Mouse (Mus musculus) heart, embryonic 14.5 days (tissue): ENCODE measurements around the gene Card10. TPM values are rescaled to one million over a fixed set of nuclear protein-coding genes. Genes with fewer than 3 reads are reported as not detected.
A peak's percentile ranks its signal among the peaks of the same experiment; 100 is the strongest.

Source experiments
- ATAC-seq: fragments of 200-750 bp; cut with Nextera tagmentation; 2 replicates; pipeline ENCODE4 v1.8.0; 2017; ENCODE audit warnings: low read depth, moderate TSS enrichment; ENCODE audit not compliant: insufficient number of reproducible peaks, insufficient read depth, low FRiP score
- H3K27ac ChIP-seq, 2 experiments: fragments of 200-500 bp in 1 of 2; fragments of 300-500 bp in 1 of 2; sonication (generic) in 1 of 2; replicated peaks in 1 of 2; 2 replicates each; pipeline ENCODE4 v1.5.1; 2012 to 2014; ENCODE audit warnings: low read depth in 2 of 2, low read length in 2 of 2, control low read depth in 1 of 2, mild to moderate bottlenecking in 1 of 2, mixed read lengths in 1 of 2; ENCODE audit not compliant: control insufficient read depth in 1 of 2, insufficient read depth in 1 of 2
- H3K27me3 ChIP-seq: fragments of 300-500 bp; sonication (generic); 2 replicates; pipeline ENCODE4 v1.6.1; 2014; ENCODE audit warnings: mild to moderate bottlenecking, low read length, control low read depth; ENCODE audit not compliant: control insufficient read depth, insufficient read depth
- H3K36me3 ChIP-seq: fragments of 300-500 bp; sonication (generic); 2 replicates; pipeline ENCODE4 v1.6.1; 2014; ENCODE audit warnings: mild to moderate bottlenecking, control low read depth, low read length, mixed read lengths; ENCODE audit not compliant: control insufficient read depth, insufficient read depth
- H3K4me1 ChIP-seq, 2 experiments: fragments of 200-500 bp in 1 of 2; fragments of 300-500 bp in 1 of 2; sonication (generic) in 1 of 2; 2 replicates each; pipeline ENCODE4 v1.6.1; 2012 to 2014; ENCODE audit warnings: low read length in 2 of 2, control low read depth in 1 of 2, mixed read lengths in 1 of 2; ENCODE audit not compliant: control insufficient read depth in 2 of 2, insufficient read depth in 2 of 2
- H3K4me2 ChIP-seq: fragments of 300-500 bp; sonication (generic); 2 replicates; pipeline ENCODE4 v1.6.1; 2014; ENCODE audit warnings: mild to moderate bottlenecking, low read length
- H3K4me3 ChIP-seq, 2 experiments: fragments of 200-500 bp in 1 of 2; fragments of 300-500 bp in 1 of 2; sonication (generic) in 1 of 2; 2 replicates each; pipeline ENCODE4 v1.5.1; 2012 to 2014; ENCODE audit warnings: low read length in 2 of 2, mild to moderate bottlenecking in 2 of 2, control low read depth in 1 of 2, low read depth in 1 of 2, moderate library complexity in 1 of 2; ENCODE audit not compliant: control insufficient read depth in 1 of 2, insufficient read depth in 1 of 2
- H3K9ac ChIP-seq: fragments of 300-500 bp; sonication (generic); 2 replicates; pipeline ENCODE4 v1.6.1; 2014; ENCODE audit warnings: mild to moderate bottlenecking, low read length
- H3K9me3 ChIP-seq: fragments of 300-500 bp; sonication (generic); 2 replicates; pipeline ENCODE4 v1.6.1; 2016; ENCODE audit warnings: low read length, control low read depth; ENCODE audit not compliant: control insufficient read depth
- WGBS: fragments of 180-500 bp; shearing (Covaris S2); extraction: QIAGEN DNeasy Blood & Tissue Kit; methylation state at CpG from one replicate; pipeline ENCODE4 v1.1.7; 2014; 5-methylcytosine and 5-hydroxymethylcytosine counted together
- polyA plus RNA-seq: library from polyadenylated mRNA; unstranded; fragments of >200 nt; fragmentation: Nextera tagmentation; extraction: Ambion mirVana; gene quantifications from 2 replicates; pipeline ENCODE4 v1.2.1, GENCODE M21; 2014

The Card10 gene
- polyA plus RNA-seq, 1 experiment from 2014 or later: 7.1 TPM

DNA sequence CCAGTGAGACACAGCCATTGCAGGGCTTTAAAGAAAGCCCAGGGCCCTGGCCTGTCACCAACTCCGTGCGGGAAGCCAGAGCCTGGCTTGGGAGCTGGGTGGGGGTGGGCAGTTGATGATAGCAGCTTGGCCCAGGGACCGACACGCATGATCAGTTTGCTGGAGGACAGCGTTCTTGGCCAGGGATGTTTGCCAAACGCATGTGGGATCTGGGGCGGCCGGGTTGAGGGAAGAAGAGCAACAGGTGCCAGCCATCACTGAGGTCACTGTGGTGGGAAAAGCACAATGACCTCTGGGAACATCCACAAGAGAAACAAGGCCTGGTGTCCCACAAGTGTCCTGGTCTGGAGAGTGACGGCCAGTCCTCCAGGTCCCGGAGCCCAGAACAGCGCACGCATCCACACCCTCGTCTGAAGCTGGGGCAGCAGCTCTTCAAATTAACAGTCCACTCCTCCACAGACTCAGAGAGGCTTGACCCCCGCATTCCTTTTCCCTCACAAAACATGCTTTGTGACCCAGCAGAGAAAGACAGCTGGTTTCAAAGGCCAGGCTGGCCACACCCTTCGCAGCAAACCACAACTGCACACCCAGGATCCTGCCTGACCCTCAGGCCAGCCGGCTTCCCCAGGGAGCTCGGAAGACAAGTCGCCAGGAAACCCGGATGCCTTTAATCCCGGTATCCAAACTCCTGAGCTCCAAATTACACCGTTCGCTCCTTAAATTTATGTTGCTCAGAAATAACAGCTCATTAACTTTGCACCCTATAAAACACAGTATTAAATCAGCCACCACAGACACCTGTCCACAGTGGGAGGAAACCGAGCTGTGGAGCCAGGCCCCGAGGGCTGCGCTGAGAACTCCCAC is 6.4 kb downstream of the Card10 start:
- Histone ChIP-seq H3K4me3 (no peak overlapping the region), H3K36me3 (peaks cover 26% of the 10 kb centered on the region), H3K27me3 (peaks cover 11% of the 10 kb centered on the region; the same call in 1 of the 2 replicates), H3K4me2 (no peak overlapping the region), H3K9me3 (no peaks in the 10 kb centered on the region), H3K27ac (0 out of 4 replicates have a peak overlapping the region, but pooled peaks of 1 of the 2 experiments have one; percentile 14), H3K9ac (no peak overlapping the region; the same call in 1 of the 2 replicates), H3K4me1 (peaks cover 14 to 20% of the 10 kb centered on the region in 2 experiments)
- peak; percentile 38; the same call in 1 of the 2 replicates for ATAC-seq
- WGBS: 51% methylated on average over 25 of the region's 25 CpGs

DNA sequence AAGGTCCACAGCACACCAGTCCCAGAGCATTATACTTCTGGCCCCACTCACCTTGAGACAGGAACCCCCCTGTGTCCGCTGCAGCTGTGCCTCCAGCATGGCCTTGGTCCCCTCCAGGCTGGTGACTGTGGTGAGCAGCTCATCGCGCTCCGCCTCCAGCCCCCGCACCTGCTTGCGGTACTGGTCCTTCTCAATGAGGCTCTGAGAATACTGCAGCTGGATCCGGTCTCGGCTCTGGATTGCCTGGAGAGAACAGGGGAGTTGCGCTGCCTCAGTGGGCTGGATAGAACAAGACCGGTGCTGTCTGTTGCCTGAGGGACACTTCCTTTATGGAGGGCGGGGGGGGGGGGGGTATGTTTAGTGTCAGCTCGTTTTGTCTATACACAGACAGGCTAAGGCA is 11.9 kb downstream of the Card10 start:
- Histone ChIP-seq H3K4me3 (no peak overlapping the region), H3K9ac (0 out of 2 replicates have a peak overlapping the region, but pooled peaks have one; percentile 44), H3K27ac (peak overlapping the region; percentile 58 to 63), H3K9me3 (no peaks in the 10 kb centered on the region), H3K36me3 (peaks cover 27% of the 10 kb centered on the region), H3K4me2 (no peak overlapping the region), H3K27me3 (no peaks in the 10 kb centered on the region), H3K4me1 (peaks cover 24 to 32% of the 10 kb centered on the region in 2 experiments)
- ATAC-seq: no peak
- WGBS: 83% methylated on average over 11 of the region's 12 CpGs

DNA sequence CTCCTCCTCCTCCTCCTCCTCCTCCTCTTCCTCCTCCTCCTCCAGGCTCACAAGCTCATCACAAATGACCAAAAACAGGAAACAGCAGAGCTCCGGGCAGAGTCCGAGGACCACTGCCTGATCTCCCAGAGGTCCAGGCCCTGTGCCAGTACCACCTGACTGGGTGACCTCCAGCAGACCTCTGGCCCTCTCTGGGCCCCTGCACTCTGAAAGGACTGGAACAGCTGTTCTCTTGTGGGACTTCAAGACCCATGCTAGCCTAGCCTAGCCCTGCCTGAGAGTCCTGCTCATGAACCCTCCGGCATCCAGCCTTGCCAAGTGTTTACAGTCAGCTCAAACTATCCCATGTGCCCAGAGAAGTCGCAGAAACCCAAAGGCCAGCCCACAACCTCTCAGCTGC is 12.4 kb downstream of the Card10 start:
- Histone ChIP-seq H3K9ac (peak overlapping the region; percentile 44; the same call in 1 of the 2 replicates), H3K4me1 (peaks cover 26 to 30% of the 10 kb centered on the region in 2 experiments), H3K27ac (peak overlapping the region; percentile 58 to 63), H3K4me2 (no peak overlapping the region), H3K9me3 (no peaks in the 10 kb centered on the region), H3K27me3 (no peaks in the 10 kb centered on the region), H3K4me3 (no peak overlapping the region), H3K36me3 (peaks cover 27% of the 10 kb centered on the region)
- ATAC-seq: peak; percentile 41; the same call in 1 of the 2 replicates
- WGBS: 30% methylated on average over 4 of the region's 4 CpGs

DNA sequence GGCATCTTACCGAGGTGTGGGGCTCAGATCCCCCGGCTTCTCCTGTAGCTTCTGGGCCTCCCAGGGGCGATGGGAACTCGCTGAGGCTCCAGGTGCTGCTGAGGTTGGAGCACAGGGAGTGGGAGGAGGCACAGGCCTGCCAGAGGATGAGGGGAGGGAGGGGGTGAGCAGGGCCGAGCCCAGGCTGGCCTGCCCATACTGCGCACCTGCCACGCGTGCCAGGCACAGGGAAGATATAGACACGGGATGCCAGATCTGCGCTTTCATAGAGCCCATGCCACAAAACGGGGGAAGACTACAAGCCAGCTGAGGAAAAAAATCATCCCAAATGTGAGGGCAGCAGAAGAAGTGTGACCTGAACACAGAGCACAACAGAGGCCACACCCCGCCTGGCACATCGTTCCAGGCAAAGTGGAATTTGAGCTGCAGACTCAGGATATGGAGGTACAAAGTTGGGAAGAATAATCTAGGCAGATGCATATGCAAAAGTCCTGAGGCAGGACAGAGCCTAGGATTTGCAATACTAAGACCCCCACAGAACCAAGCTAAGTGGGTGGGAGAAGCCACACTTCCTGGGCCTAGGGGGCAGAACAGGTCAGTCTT is 13.0 kb downstream of the Card10 start:
- ATAC-seq: no peak
- Histone ChIP-seq H3K27me3 (no peaks in the 10 kb centered on the region), H3K9ac (no peak overlapping the region), H3K27ac (peak overlapping the region in 1 of 2 experiments; percentile 63; a peak in 1 of 4 replicates), H3K4me3 (no peak overlapping the region), H3K4me2 (no peak overlapping the region), H3K36me3 (peaks cover 26% of the 10 kb centered on the region), H3K4me1 (peaks cover 23 to 25% of the 10 kb centered on the region in 2 experiments), H3K9me3 (no peaks in the 10 kb centered on the region)
- 82% methylated on average over 13 of the region's 13 CpGs for WGBS

DNA sequence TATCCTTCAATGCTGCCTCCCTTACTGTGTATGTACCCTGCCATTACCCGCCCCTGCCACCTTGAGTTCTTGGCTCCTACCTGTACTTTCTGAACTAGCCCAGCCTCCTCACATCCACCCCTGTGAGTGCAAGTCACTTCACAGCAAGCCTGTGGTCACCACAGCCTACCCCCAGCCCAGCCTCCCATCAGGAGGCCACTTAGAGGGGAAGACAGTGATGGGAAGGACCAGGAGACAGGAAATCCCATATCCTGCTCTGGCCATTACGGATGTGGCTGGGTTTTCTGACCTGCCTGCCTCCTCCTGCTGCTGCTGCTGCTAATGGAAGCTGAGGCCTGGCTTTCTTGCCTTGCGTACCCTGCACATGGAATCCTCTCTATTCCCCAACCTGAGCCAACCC is 14.8 kb downstream of the Card10 start:
- H3K27ac ChIP-seq: peak overlapping the region; percentile 70 to 83
- H3K9ac ChIP-seq: peak overlapping the region; percentile 11; the same call in 1 of the 2 replicates
- peaks cover 19% of the 10 kb centered on the region for H3K36me3 ChIP-seq
- peaks cover 23 to 25% of the 10 kb centered on the region in 2 experiments for H3K4me1 ChIP-seq
- no peak for ATAC-seq
- 71% methylated on average over 3 of the region's 3 CpGs for WGBS
- H3K4me3 ChIP-seq: no peak overlapping the region
- peak overlapping the region; percentile 13 for H3K4me2 ChIP-seq
- no peaks in the 10 kb centered on the region for H3K27me3 ChIP-seq
- no peaks in the 10 kb centered on the region for H3K9me3 ChIP-seq

DNA sequence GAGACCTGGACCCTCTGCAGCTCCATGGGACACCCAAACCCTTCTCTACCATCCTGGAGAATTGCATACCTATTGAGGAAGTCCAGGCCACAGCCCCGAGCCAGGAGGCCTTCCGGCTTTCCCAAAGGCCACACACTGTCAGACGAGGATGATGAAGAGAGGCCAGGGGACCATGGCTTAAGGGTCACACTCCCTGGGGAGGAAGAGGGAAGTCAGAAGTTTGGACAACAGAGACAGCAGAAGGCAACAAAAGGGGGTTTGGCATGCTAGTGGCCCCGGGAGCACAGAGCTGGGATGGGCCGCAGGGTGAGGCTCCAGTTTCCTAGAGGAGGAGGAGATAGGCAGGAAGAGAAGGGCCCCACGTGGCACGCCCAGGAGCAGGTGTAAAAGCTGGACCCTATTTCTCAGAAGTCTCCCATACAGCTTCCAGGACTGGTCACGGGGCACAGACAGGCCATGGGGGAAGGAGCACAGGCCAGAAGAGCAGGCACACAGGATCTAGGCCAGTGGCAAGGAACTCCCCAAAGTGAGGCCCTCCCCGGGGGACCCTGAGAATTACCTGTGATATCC is 15.5 kb downstream of the Card10 start:
- H3K27ac ChIP-seq: peak overlapping the region; percentile 57 to 83
- H3K4me2 ChIP-seq: peak overlapping the region; percentile 13; the same call in 1 of the 2 replicates
- ATAC-seq: no peak
- H3K4me3 ChIP-seq: no peak overlapping the region
- no peaks in the 10 kb centered on the region for H3K27me3 ChIP-seq
- H3K9ac ChIP-seq: no peak overlapping the region; the same call in 1 of the 2 replicates
- 72% methylated on average over 9 of the region's 9 CpGs for whole genome bisulfite sequencing
- peaks cover 23 to 25% of the 10 kb centered on the region in 2 experiments for H3K4me1 ChIP-seq
- H3K36me3 ChIP-seq: peaks cover 13% of the 10 kb centered on the region
- H3K9me3 ChIP-seq: no peaks in the 10 kb centered on the region

DNA sequence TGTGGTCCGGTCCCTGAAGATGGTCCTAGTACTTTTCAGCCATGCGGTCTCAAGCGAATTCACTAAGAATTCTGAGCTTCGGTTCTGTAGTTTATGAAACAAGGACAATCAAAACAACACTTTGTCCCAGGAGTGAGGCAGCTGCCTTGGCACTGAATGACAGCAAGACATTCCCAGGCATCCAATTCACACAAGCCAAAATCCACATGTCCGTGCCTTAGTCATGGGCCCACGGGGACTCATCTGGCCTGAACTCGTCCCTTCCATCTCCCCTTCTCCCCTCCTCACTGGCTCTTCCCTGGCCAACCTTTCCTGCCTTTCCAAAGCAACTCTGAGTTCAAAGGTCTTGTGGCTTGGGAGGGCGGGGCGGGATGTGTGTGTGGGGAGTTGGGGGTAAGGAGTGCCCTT is 16.4 kb downstream of the Card10 start:
- H3K27me3 ChIP-seq: no peaks in the 10 kb centered on the region
- H3K9me3 ChIP-seq: no peaks in the 10 kb centered on the region
- H3K27ac ChIP-seq: peak overlapping the region; percentile 57 to 83
- H3K4me3 ChIP-seq: no peak overlapping the region
- WGBS: 72% methylated on average over 9 of the region's 9 CpGs
- H3K9ac ChIP-seq: no peak overlapping the region
- no peak for ATAC-seq
- H3K4me2 ChIP-seq: no peak overlapping the region
- H3K4me1 ChIP-seq: peaks cover 23 to 25% of the 10 kb centered on the region in 2 experiments
- 0 out of 2 replicates have a peak, but pooled peaks cover 7% of the 10 kb centered on the region for H3K36me3 ChIP-seq
